Mouse (Mus musculus) gastrocnemius, adult 2 months (tissue): ENCODE data around the gene Ackr1. TPM values are rescaled to one million over a fixed set of nuclear protein-coding genes. Genes with fewer than 3 reads are reported as not detected.

ENCODE experiments used
- DNase-seq: peaks from one replicate; pipeline ENCODE4 v3.0.0; 2022
- H3K27ac ChIP-seq: fragments of 200-600 bp; 2 replicates; pipeline ENCODE4 v1.8.1; 2022; ENCODE audit warnings: mild to moderate bottlenecking
- H3K4me3 ChIP-seq: fragments of 200-600 bp; 2 replicates; pipeline ENCODE4 v1.8.1; 2022; ENCODE audit warnings: mild to moderate bottlenecking, moderate library complexity
- CTCF ChIP-seq: fragments of 200-600 bp; IDR thresholded peaks from 2 replicates; pipeline ENCODE4 v1.8.1; 2022; ENCODE audit warnings: antibody characterized with exemption, mild to moderate bottlenecking, moderate library complexity
- intact Hi-C: fragments of 180-260 bp; cut with DNase I; formaldehyde crosslinking; loops from one replicate; pipeline ENCODE4 v1.15.1; 2025
- long read RNA-seq, 2 experiments: library from polyadenylated mRNA; stranded (forward); transcript quantifications; one replicate each; pipeline ENCODE4 v2.0.0; 2021
- total RNA-seq, 2 experiments: library from RNA; stranded (reverse); gene quantifications; 2 replicates each; pipeline ENCODE4 v1.2.3; 2021

The Ackr1 gene
- total RNA-seq: 1 to 10 TPM; 2.5 to 3.0 TPM
- long read RNA-seq, experiment 1, partial matches to known transcripts: 0 of 1 reads
- long read RNA-seq, experiment 1, other reads (novel, unspliced or antisense): 1 of 1 reads
- long read RNA-seq, experiment 2: 0 reads

DNA sequence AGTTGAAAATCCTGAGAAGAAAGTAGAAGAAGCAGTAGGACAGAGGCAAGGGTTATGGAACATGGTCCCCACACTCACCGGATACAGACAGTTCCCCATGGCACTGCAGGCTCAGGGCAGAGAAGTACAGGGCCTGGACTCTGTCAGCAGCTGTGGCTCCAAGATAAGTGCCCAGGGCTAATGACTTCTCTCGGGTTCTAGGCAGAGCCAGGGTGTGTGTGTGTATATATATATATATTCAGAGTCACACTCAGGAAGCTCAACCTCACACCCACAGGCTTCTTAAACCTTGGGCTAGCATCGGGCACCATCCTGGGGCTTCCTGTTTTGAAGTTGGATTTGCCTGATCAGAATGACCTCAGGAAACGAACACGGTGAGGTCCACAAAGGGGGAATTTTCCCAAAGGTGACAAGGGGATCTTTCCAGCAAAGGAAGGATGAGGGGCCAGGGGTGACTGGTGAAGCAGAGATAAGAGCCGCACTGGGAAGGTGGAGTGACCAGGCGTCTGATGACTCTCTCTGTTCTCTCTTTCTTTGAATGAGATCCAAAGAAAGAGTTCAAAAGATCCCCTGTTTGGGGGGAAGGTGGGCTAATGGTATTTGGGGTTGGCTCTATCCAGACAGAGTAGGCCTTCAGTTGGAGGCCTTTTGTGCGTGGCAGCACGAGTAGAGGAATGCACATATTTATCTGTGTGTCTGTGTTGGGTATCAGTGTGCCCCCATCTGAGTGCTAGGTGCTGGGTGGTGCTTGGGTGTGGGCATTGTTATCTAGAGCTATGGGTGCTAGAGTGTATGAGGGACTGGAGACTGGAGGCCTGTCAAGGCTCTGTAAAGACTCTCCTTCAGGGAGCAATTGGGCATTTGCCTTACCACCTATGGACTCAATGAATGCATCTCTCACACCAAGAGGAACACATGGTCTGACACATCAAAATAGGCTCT, at the start of gene Ackr1:
Gene Ackr1 (minus strand): TSS at position 439 of the 942 bp plus-strand sequence.
- intact Hi-C loops: no loop called here
- H3K27ac ChIP-seq: no peak within 1 kb of the TSS
- TF ChIP-seq CTCF: no peak

GRCm38 (mm10) chr1:173381436-173381835, 47.9 kb upstream of the Ackr1 start:
- no peak for TF ChIP-seq CTCF
- H3K4me3 ChIP-seq: no peak overlapping the region
- H3K27ac ChIP-seq: no peak overlapping the region
- no peak for DNase-seq
- intact Hi-C loops: no loop called here

More for the DNA sequence above, at the start of gene Ackr1:
- H3K4me3 ChIP-seq: no peak within 1 kb of the TSS
- no peak for DNase-seq

- TF ChIP-seq CTCF: peak; percentile 68
- intact Hi-C loops: no loop called here
- Histone ChIP-seq H3K4me3 (no peak overlapping the region), H3K27ac (no peak overlapping the region)
- peak; percentile 57 for DNase-seq
Observed at GRCm38 (mm10) chr1:173377380-173378112, 44.0 kb upstream of the Ackr1 start.

GRCm38 (mm10) chr1:173374020-173374419, 40.5 kb upstream of the Ackr1 start:
- intact Hi-C loops: no loop called here
- no peak for TF ChIP-seq CTCF
- Histone ChIP-seq H3K4me3 (no peak overlapping the region), H3K27ac (no peak overlapping the region)
- no peak for DNase-seq

DNA sequence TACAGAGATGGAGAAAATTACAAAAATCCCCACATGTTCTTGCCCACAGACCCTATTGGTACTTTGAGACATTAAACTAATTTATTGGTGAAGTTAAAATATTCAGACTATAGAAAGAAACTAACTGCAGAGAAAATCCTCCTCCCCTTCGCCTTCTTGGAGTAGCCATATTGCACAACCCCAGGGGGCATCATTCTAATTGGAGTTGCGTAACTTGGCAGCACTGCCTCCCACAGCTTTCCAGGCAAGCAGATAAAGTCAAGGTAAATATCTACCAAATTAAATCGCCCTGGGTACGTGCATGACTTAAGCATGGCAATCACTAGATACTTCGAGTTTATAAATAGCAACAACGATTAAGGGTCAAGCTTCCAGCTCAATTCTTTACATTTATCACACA, 38.0 kb upstream of the Ackr1 start:
- TF ChIP-seq CTCF: no peak
- intact Hi-C loops: no loop called here
- Histone ChIP-seq H3K4me3 (no peak overlapping the region), H3K27ac (no peak overlapping the region)
- DNase-seq: no peak

- Histone ChIP-seq H3K4me3 (no peak overlapping the region), H3K27ac (no peak overlapping the region)
- no peak for DNase-seq
- TF ChIP-seq CTCF: no peak
- intact Hi-C loops: no loop called here
Observed at GRCm38 (mm10) chr1:173370456-173370855, 36.9 kb upstream of the Ackr1 start.

DNA sequence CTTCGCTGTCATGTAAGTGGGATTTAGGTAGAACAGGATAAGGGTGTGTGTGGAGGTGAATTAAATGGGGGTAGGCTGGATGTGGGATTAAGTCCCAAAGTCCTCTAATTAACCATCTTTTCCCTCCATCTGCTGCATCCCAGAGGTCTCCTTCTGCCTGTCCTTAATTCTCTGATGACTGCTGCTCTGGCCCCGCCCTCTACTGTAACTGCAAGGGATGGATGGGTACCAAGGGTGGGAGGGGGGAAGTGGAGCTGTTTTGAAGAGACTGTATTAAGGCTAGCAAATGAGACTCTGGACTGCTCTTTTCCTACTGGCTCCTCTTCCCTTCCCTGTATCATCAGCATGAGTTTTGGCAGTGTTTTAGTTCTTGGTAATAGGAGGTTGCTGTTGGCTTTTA, 36.1 kb upstream of the Ackr1 start:
- intact Hi-C loops: no loop called here
- TF ChIP-seq CTCF: no peak
- no peak for DNase-seq
- H3K27ac ChIP-seq: no peak overlapping the region
- no peak overlapping the region for H3K4me3 ChIP-seq

DNA sequence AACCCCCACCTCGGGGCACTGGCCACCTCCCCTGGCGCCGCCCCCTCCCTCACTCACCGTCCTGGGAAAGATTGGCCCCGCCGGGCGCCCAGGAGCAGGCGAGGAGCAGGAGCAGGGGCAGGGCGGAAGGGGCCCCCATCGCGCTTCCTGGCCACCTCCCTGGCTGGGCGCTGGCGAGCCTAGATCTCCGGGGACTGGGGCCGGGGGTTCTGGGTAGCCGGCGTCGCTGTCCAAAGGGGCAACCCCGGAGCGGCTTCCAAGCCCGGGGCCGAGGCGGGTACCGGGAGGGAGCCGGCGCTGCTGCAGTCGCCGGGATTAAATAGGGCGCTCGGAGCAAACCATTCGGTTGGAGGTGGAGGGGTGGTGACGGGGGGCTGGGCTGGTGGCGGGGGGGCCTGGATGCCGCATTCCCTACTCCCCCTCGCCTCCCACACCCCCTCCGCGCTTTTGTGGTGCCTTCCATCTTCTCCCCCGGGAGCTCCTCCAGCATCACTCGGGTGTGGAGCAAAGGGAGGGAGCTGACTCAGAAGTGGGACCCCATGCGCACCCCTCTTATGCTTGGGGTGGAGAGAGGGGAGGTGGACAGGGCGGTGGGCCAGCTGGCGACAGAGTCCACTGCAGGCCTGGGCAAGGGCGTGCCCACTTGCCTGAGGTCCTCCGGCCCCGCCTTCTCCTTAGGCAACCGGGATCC, 34.0 kb upstream of the Ackr1 start, which contains the start of gene Cadm3:
Gene Cadm3 (minus strand): TSS at position 340 of the 691 bp plus-strand sequence.
- intact Hi-C loops: no loop called here
- peak within 1 kb of the TSS; percentile 67 for H3K27ac ChIP-seq
- DNase-seq: peak; percentile 73
- peak within 1 kb of the TSS; percentile 71 for H3K4me3 ChIP-seq
- TF ChIP-seq CTCF: no peak

- DNase-seq: peak; percentile 15
- Histone ChIP-seq H3K27ac (peak overlapping the region; percentile 67), H3K4me3 (peak overlapping the region; percentile 71)
- intact Hi-C loops: no loop called here
- no peak for TF ChIP-seq CTCF
Observed at GRCm38 (mm10) chr1:173366701-173367355, 33.3 kb upstream of the Ackr1 start.

DNA sequence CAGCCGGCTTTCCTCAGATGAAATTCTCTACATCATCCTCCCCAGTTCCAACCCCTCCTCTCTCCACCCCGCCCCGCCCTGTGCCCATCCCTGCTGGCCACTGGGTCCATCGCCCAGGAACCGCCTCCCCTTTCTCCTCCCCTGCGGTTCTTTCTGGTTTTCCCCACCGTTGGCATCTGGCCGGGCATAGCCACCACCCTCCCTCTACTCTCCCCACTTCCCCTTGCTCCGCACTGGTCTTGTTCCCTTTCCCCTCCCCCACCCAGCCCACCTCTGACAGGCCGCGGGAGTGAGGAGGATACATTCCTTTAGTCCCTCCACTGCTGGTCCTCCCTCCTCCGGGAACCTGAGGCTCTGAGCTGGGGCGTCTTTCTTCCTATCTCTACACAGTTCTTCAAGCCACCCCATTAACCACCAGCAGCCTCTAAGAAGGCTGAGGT, 32.4 kb upstream of the Ackr1 start:
- intact Hi-C loops: no loop called here
- peak; percentile 55 for DNase-seq
- no peak for TF ChIP-seq CTCF
- Histone ChIP-seq H3K27ac (peak overlapping the region; percentile 67; the same call in 1 of the 2 replicates), H3K4me3 (peak overlapping the region; percentile 71)

DNA sequence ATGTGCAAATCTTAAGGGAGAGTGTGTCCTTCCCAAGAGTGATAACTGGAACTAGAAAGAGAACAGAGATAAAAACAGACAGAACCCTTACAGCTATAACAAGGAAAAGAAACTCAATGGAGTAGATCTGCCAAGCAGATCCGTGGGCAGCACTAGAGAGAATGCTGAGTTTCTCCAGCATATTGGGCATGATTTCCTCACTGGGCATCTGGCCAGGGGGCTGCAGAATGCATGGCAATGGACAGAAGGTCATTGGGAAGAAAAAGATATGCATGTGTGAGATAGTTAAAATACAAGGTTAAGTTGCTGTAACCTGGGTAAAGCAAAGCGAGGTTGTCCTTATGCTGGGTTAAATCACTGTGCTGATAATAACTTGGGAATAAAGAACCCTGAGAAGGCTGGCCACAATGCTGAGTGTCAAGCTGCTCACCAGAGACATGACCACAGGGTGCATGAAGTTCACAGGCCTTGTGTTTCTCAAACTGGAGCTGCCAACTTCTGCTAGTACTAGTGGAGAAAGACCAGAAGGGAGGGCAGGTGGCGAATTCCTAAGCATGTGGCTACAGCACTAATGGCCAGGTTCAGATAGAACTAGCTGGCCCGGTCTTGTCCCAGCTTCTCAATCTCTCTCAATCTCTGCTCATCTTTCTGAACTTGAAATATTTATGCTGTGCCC, 30.7 kb upstream of the Ackr1 start:
- intact Hi-C loops: no loop called here
- H3K27ac ChIP-seq: no peak overlapping the region
- no peak for DNase-seq
- no peak for TF ChIP-seq CTCF
- H3K4me3 ChIP-seq: no peak overlapping the region

DNA sequence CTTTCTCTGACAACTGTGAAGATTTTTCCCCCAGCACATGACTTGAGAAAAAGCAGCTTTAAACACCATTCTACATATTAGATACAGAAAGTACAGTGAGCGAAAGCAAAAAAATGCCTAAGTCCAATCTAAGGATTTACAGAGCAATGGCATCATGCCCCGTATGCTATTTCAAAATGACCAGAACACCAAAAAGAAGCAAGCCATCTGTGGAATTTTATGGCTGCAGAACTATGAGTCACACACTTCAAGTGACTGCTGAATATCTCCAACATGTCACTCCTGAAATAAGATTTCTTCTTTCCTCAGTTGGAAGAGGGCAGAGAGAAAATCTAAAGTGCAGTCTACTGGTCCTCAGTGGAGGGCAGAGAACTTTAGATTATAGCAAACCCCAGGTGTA, 29.9 kb upstream of the Ackr1 start:
- no peak for DNase-seq
- Histone ChIP-seq H3K27ac (no peak overlapping the region), H3K4me3 (no peak overlapping the region)
- intact Hi-C loops: no loop called here
- no peak for TF ChIP-seq CTCF
